28 mouse cellular contexts compared by ENCODE assay signal in genomic region chr13:24524468-24524867, GRCm38 (mm10). TPM values are rescaled to one million over a fixed set of nuclear protein-coding genes. Genes with fewer than 3 reads are reported as not detected.
DNase-seq lines count a peak whose midpoint lies in the region; ATAC-seq and TF ChIP-seq lines count a peak whose summit lies in the region.
"Had no signal": no experiment of that assay in that cellular context is flagged by ENCODE, and none has a peak within 500 bp of the region (broad histone marks: within the 10 kb centered on the region; RNA-seq: fewer than 3 reads in every experiment).

No protein-coding gene starts in this region.

- H3K4me1 ChIP-seq in lung, embryonic 15.5 days: peaks cover 33% of the 10 kb centered on the region
- peaks cover 6% of the 10 kb centered on the region; the same call in 1 of the 2 replicates for H3K4me1 ChIP-seq in lung, postnatal 0 days (ENCODE audit: insufficient read depth, low read depth, low read length)
- H3K4me1 ChIP-seq in kidney, adult 2 months (ENCODE audit: control insufficient read depth, insufficient read depth, low read length): no peaks in the 10 kb centered on the region
- H3K4me1 ChIP-seq in neural tube, embryonic 15.5 days: peaks cover 26% of the 10 kb centered on the region

- peak overlapping the region; percentile 50; the same call in 1 of the 2 replicates for H3K27ac ChIP-seq in lung, embryonic 15.5 days
- H3K27ac ChIP-seq in lung, postnatal 0 days (ENCODE audit: low read length): no peak overlapping the region
- H3K27ac ChIP-seq in kidney, adult 2 months (ENCODE audit: insufficient read depth, low read depth, low read length): no peak overlapping the region
- H3K27ac ChIP-seq in neural tube, embryonic 15.5 days (replicated peaks): no peak overlapping the region
- H3K27ac ChIP-seq: forebrain, embryonic 10.5 days; forebrain, embryonic 13.5 days; gastrocnemius, adult 2 months; heart, embryonic 15.5 days; hindbrain, embryonic 10.5 days; hindbrain, embryonic 13.5 days; intestine, embryonic 15.5 days had no signal

- no peaks in the 10 kb centered on the region for H3K36me3 ChIP-seq in lung, embryonic 15.5 days
- H3K36me3 ChIP-seq in lung, postnatal 0 days (ENCODE audit: insufficient read depth, low read length): no peaks in the 10 kb centered on the region
- no peaks in the 10 kb centered on the region; the same call in 1 of the 2 replicates for H3K36me3 ChIP-seq in splenic B cell, adult 2 months (ENCODE audit: control insufficient read depth, insufficient read depth, low read length, poor library complexity, severe bottlenecking)
- no peaks in the 10 kb centered on the region for H3K36me3 ChIP-seq in kidney, adult 2 months (ENCODE audit: control insufficient read depth, insufficient read depth, low read length)
- H3K36me3 ChIP-seq in neural tube, embryonic 15.5 days: no peaks in the 10 kb centered on the region
- H3K36me3 ChIP-seq: forebrain, embryonic 10.5 days; heart, embryonic 12.5 days; heart, embryonic 15.5 days; hindbrain, embryonic 10.5 days; hindbrain, embryonic 13.5 days; intestine, embryonic 15.5 days had no signal

- 75% methylated on average over 1 of the region's 1 CpGs for WGBS in lung, embryonic 15.5 days
- 74% methylated on average over 1 of the region's 1 CpGs for WGBS in lung, postnatal 0 days
- 73% methylated on average over 1 of the region's 1 CpGs for WGBS in kidney, adult 2 months
- 67% methylated on average over 1 of the region's 1 CpGs for WGBS in neural tube, embryonic 15.5 days

- H3K4me3 ChIP-seq in lung, embryonic 15.5 days: no peak overlapping the region
- no peak overlapping the region for H3K4me3 ChIP-seq in lung, postnatal 0 days (ENCODE audit: low read depth, low read length)
- H3K4me3 ChIP-seq in kidney, adult 2 months (ENCODE audit: insufficient read depth, low read depth, low read length): no peak overlapping the region
- H3K4me3 ChIP-seq in neural tube, embryonic 15.5 days (replicated peaks): no peak overlapping the region
- H3K4me3 ChIP-seq: forebrain, embryonic 10.5 days; forebrain, embryonic 13.5 days; gastrocnemius, adult 2 months; heart, embryonic 12.5 days; heart, embryonic 15.5 days; hindbrain, embryonic 10.5 days; hindbrain, embryonic 13.5 days; intestine, embryonic 15.5 days had no signal

- H3K9ac ChIP-seq in lung, embryonic 15.5 days: no peak overlapping the region
- no peak overlapping the region for H3K9ac ChIP-seq in lung, postnatal 0 days (replicated peaks; ENCODE audit: low read depth)
- H3K9ac ChIP-seq in neural tube, embryonic 15.5 days (replicated peaks): no peak overlapping the region
- H3K9ac ChIP-seq: forebrain, embryonic 13.5 days; forebrain, postnatal 0 days; heart, embryonic 12.5 days; heart, embryonic 15.5 days; hindbrain, embryonic 13.5 days; intestine, embryonic 15.5 days had no signal

- H3K27me3 ChIP-seq in lung, embryonic 15.5 days: no peaks in the 10 kb centered on the region
- H3K27me3 ChIP-seq in lung, postnatal 0 days (replicated peaks; ENCODE audit: insufficient read depth, low read length): no peaks in the 10 kb centered on the region
- H3K27me3 ChIP-seq in splenic B cell, adult 2 months (ENCODE audit: control insufficient read depth, insufficient read depth, low read length, poor library complexity, severe bottlenecking): no peaks in the 10 kb centered on the region
- H3K27me3 ChIP-seq in kidney, adult 2 months (replicated peaks; ENCODE audit: control insufficient read depth, insufficient read depth, low read length): no peaks in the 10 kb centered on the region
- H3K27me3 ChIP-seq in neural tube, embryonic 15.5 days (replicated peaks): no peaks in the 10 kb centered on the region
- H3K27me3 ChIP-seq: forebrain, embryonic 13.5 days; heart, embryonic 12.5 days; heart, embryonic 15.5 days; hindbrain, embryonic 13.5 days; intestine, embryonic 15.5 days had no signal

- H3K9me3 ChIP-seq in lung, embryonic 15.5 days: no peaks in the 10 kb centered on the region
- H3K9me3 ChIP-seq in lung, postnatal 0 days (ENCODE audit: low read length): no peaks in the 10 kb centered on the region
- H3K9me3 ChIP-seq in neural tube, embryonic 15.5 days (replicated peaks): no peaks in the 10 kb centered on the region
- H3K9me3 ChIP-seq: forebrain, embryonic 10.5 days; forebrain, embryonic 13.5 days; heart, embryonic 15.5 days; hindbrain, embryonic 10.5 days; hindbrain, embryonic 13.5 days; intestine, embryonic 15.5 days had no signal

- TF ChIP-seq CTCF in lung, postnatal 0 days (IDR thresholded peaks at IDR 0.05): no peak
- TF ChIP-seq CTCF in kidney, adult 2 months (conservative IDR thresholded peaks at IDR 0.05; ENCODE audit: insufficient read depth, insufficient read length, low read depth, low read length): no peak

- DNase-seq in lung, postnatal 0 days (ENCODE audit: low spot score): no peak
- peak; percentile 66 for DNase-seq in splenic B cell, adult 2 months (ENCODE audit: low read depth, low spot score)
- no peak for DNase-seq in kidney, adult 2 months
- DNase-seq in embryo, embryonic 9.5 days (ENCODE audit: extremely low spot score): no peak
- DNase-seq: adrenal gland, postnatal 10 days; adrenal gland, postnatal 36 days; cerebellum, adult 18-20 months; cerebellum, adult 9-11 months; cerebellum, postnatal 25 days; embryo, embryonic 11 days; forebrain, postnatal 0 days; gastrocnemius, adult 2 months; gastrocnemius, postnatal 14 days; heart, adult 18-20 months; heart, postnatal 10 days; heart, postnatal 36 days had no signal

- no peak for ATAC-seq in lung, embryonic 15.5 days (ENCODE audit: borderline replicate concordance, extremely low read depth, low FRiP score, low TSS enrichment)
- no peak for ATAC-seq in lung, postnatal 0 days
- ATAC-seq in common myeloid progenitor, adult 5-6 weeks (replicated peaks; ENCODE audit: low read depth, poor library complexity, severe bottlenecking): peak; percentile 48; the same call in 1 of the 2 replicates
- peak; percentile 70 for ATAC-seq in inflammation-experienced regulatory T-cells, adult 6 months
- no peak for ATAC-seq in neural tube, embryonic 15.5 days (ENCODE audit: low FRiP score)
- ATAC-seq: forebrain, embryonic 13.5 days; forebrain, postnatal 0 days; hindbrain, embryonic 16.5 days; intestine, embryonic 15.5 days had no signal

- no peak for TF ChIP-seq POLR2A in kidney, adult 2 months (IDR thresholded peaks at IDR 0.05; ENCODE audit: low read depth, low read length)

- H3K4me2 ChIP-seq in lung, embryonic 15.5 days: no peak overlapping the region
- H3K4me2 ChIP-seq in lung, postnatal 0 days (replicated peaks; ENCODE audit: low read depth, low read length): no peak overlapping the region
- no peak overlapping the region for H3K4me2 ChIP-seq in neural tube, embryonic 15.5 days
- H3K4me2 ChIP-seq: forebrain, embryonic 13.5 days; heart, embryonic 12.5 days; heart, embryonic 15.5 days; hindbrain, embryonic 13.5 days; intestine, embryonic 15.5 days had no signal

- TF ChIP-seq EP300 in lung, postnatal 0 days (IDR thresholded peaks at IDR 0.05): no peak

RNA-seq across cellular contexts. Expression of gene Ripor2, which starts 57.5 kb away (rescaled TPM):
- 5.1 and 5.4 TPM in 2 replicates for polyA plus RNA-seq in lung, embryonic 15.5 days (2015; fragmentation: Nextera tagmentation; extraction: Ambion mirVana)
- polyA plus RNA-seq in lung, postnatal 0 days (2015; fragmentation: Nextera tagmentation; extraction: Ambion mirVana): 3.1 and 3.9 TPM in 2 replicates
- total RNA-seq in common myeloid progenitor, adult 5-6 weeks (2017): 57.2 and 64.6 TPM in 2 replicates
- 100 to 1,000 TPM; 199 to 236 (median 232) TPM for polyA plus RNA-seq in inflammation-experienced regulatory T-cells, adult 6 months (2017; shearing (Covaris generic))
- 1.4 and 3.7 TPM in 2 replicates for polyA plus RNA-seq in kidney, adult 2 months (2012; rRNA removed)
- 21.3 and 24.0 TPM in 2 replicates for polyA plus RNA-seq in neural tube, embryonic 15.5 days (2015; fragmentation: Nextera tagmentation; extraction: Ambion mirVana)

Comparison
In these comparisons a context has a peak if more than half of its experiments do, and no peak if none do; other contexts are left out.
1. ATAC-seq: peak in common myeloid progenitor, adult 5-6 weeks (single experiment) and inflammation-experienced regulatory T-cells, adult 6 months (single experiment); none in lung, embryonic 15.5 days (single experiment), lung, postnatal 0 days (single experiment) and neural tube, embryonic 15.5 days (single experiment).